Mouse (Mus musculus) neural tube, embryonic 15.5 days (tissue): Measurements from ENCODE around the gene Spa17. TPM values are rescaled to one million over a fixed set of nuclear protein-coding genes. Genes with fewer than 3 reads are reported as not detected.

Experiments
- ATAC-seq: fragments of 200-750 bp; cut with Nextera tagmentation; 2 replicates; pipeline ENCODE4 v1.8.0; 2017; ENCODE audit warnings: mild to moderate bottlenecking, moderate TSS enrichment, moderate library complexity; ENCODE audit not compliant: low FRiP score
- H3K27ac ChIP-seq: fragments of 300-500 bp; sonication (generic); replicated peaks from 2 replicates; pipeline ENCODE4 v1.5.1; 2015; ENCODE audit warnings: mild to moderate bottlenecking, inconsistent platforms
- H3K27me3 ChIP-seq: fragments of 300-500 bp; sonication (generic); replicated peaks from 2 replicates; pipeline ENCODE4 v1.6.1; 2015; ENCODE audit warnings: inconsistent platforms
- H3K36me3 ChIP-seq: fragments of 300-500 bp; sonication (generic); 2 replicates; pipeline ENCODE4 v1.6.1; 2015; ENCODE audit warnings: inconsistent platforms
- H3K4me1 ChIP-seq: fragments of 300-500 bp; sonication (generic); 2 replicates; pipeline ENCODE4 v1.6.1; 2015; ENCODE audit warnings: inconsistent platforms
- H3K4me2 ChIP-seq: fragments of 300-500 bp; sonication (generic); 2 replicates; pipeline ENCODE4 v1.6.1; 2015; ENCODE audit warnings: inconsistent platforms, mild to moderate bottlenecking, moderate library complexity
- H3K4me3 ChIP-seq: fragments of 300-500 bp; sonication (generic); replicated peaks from 2 replicates; pipeline ENCODE4 v1.5.1; 2015; ENCODE audit warnings: mild to moderate bottlenecking, inconsistent platforms
- H3K9ac ChIP-seq: fragments of 300-500 bp; sonication (generic); replicated peaks from 2 replicates; pipeline ENCODE4 v1.6.1; 2015; ENCODE audit warnings: mild to moderate bottlenecking, inconsistent platforms
- H3K9me3 ChIP-seq: fragments of 300-500 bp; sonication (generic); replicated peaks from 2 replicates; pipeline ENCODE4 v1.6.1; 2016; ENCODE audit warnings: inconsistent platforms
- WGBS: fragments of 180-500 bp; shearing (Covaris S2); methylation state at CpG from one replicate; pipeline ENCODE4 v1.1.7; 2015; ENCODE audit warnings: mixed read lengths; 5-methylcytosine and 5-hydroxymethylcytosine counted together
- polyA plus RNA-seq: library from polyadenylated mRNA; unstranded; fragments of >200 nt; fragmentation: Nextera tagmentation; extraction: Ambion mirVana; gene quantifications from 2 replicates; pipeline ENCODE4 v1.2.1, GENCODE M21; 2015

The Spa17 gene
- polyA plus RNA-seq, 1 experiment from 2014 or later = 11.0 TPM

- Histone ChIP-seq H3K9ac (no peak within 1 kb of the TSS), H3K4me3 (no peak within 1 kb of the TSS), H3K4me1 (peaks cover 19% of the 10 kb centered on the region), H3K9me3 (no peaks in the 10 kb centered on the region), H3K27me3 (peaks cover 47% of the 10 kb centered on the region), H3K4me2 (no peak within 1 kb of the TSS), H3K27ac (no peak within 1 kb of the TSS), H3K36me3 (no peaks in the 10 kb centered on the region)
- ATAC-seq = no peak
- WGBS = 30% methylated on average over 7 of the region's 7 CpGs
These were observed 58.4 kb downstream of the Spa17 start, which contains the start of gene Siae for GRCm38 (mm10) chr9:37554838-37555748. Siae (plus strand) TSS chr9:37555698.

GRCm38 (mm10) chr9:37554279-37554678 is 59.2 kb downstream of the Spa17 start:
- no peak overlapping the region for H3K4me3 ChIP-seq

More at GRCm38 (mm10) chr9:37554279-37554678, 59.2 kb downstream of the Spa17 start:
- Histone ChIP-seq H3K36me3 (no peaks in the 10 kb centered on the region), H3K4me1 (peaks cover 19% of the 10 kb centered on the region), H3K9me3 (no peaks in the 10 kb centered on the region), H3K4me2 (no peak overlapping the region), H3K27me3 (peaks cover 55% of the 10 kb centered on the region), H3K27ac (no peak overlapping the region), H3K9ac (no peak overlapping the region)
- 94% methylated on average over 1 of the region's 1 CpGs for WGBS
- no peak for ATAC-seq

Other genes with a start within 250 kb of the Spa17 start
- gene Hepacam, start 246.4 kb downstream of the Spa17 start, polyA plus RNA-seq = 25.6 and 25.8 TPM in 2 replicates
- gene Robo4, start 211.8 kb downstream of the Spa17 start, polyA plus RNA-seq = 5.4 and 6.2 TPM in 2 replicates
- gene Robo3, start 180.5 kb downstream of the Spa17 start, polyA plus RNA-seq = 4.8 and 8.7 TPM in 2 replicates
- 27.6 and 30.7 TPM in 2 replicates for gene Msantd2, start 124.4 kb downstream of the Spa17 start, polyA plus RNA-seq
- gene Esam, start 85.6 kb downstream of the Spa17 start, polyA plus RNA-seq = 42.2 and 47.0 TPM in 2 replicates
- gene Vsig2, start 74.5 kb downstream of the Spa17 start, polyA plus RNA-seq = 0.54 and 0.91 TPM in 2 replicates
- gene Nrgn, start 60.8 kb downstream of the Spa17 start, polyA plus RNA-seq = 3.8 and 6.9 TPM in 2 replicates
- gene Siae, start 58.0 kb downstream of the Spa17 start, polyA plus RNA-seq = 13.3 and 14.9 TPM in 2 replicates
- 87.5 and 94.9 TPM in 2 replicates for gene Tbrg1, start 43.6 kb upstream of the Spa17 start, polyA plus RNA-seq
- 0.47 and 1.1 TPM in 2 replicates for gene Panx3, start 55.5 kb upstream of the Spa17 start, polyA plus RNA-seq
- not detected in 2 replicates for gene Olfr160, start 102.5 kb upstream of the Spa17 start, polyA plus RNA-seq
- not detected in 2 replicates for gene Olfr874, start 131.4 kb upstream of the Spa17 start, polyA plus RNA-seq
- not detected in 2 replicates for gene Olfr875, start 158.1 kb upstream of the Spa17 start, polyA plus RNA-seq
- gene Olfr876, start 189.3 kb upstream of the Spa17 start, polyA plus RNA-seq = not detected in 2 replicates
- not detected in 2 replicates for gene Olfr877, start 240.5 kb upstream of the Spa17 start, polyA plus RNA-seq